Mouse (Mus musculus): ENCODE measurements at regions not wholly inside any gene's neighbourhood (a gene's known extent, or its start where the extent isn't known, plus 50 kb on each side); places are given as distances from the start of the nearest gene placed in this dataset.
"Not testable (repeated sequence)": the region's sequence is repeated elsewhere in the genome, so short reads cannot be mapped to it uniquely, and the experiment has no call there.

GRCm38 (mm10) chr15:8783036-8783435, 72.5 kb upstream of the Slc1a3 start:
- Histone ChIP-seq H3K27me3 (replicated peaks) (no peaks in the 10 kb centered on the region), H3K4me1 (no peaks in the 10 kb centered on the region), H3K4me2 (no peak overlapping the region), H3K27ac (no peak overlapping the region), H3K9me3 (replicated peaks) (no peaks in the 10 kb centered on the region), H3K36me3 (no peaks in the 10 kb centered on the region), H3K4me3 (no peak overlapping the region), H3K9ac (no peak overlapping the region)
- ATAC-seq: no peak
- WGBS (ENCODE audit: insufficient replicate concordance): 40% methylated on average over 1 of the region's 1 CpGs

GRCm38 (mm10) chr15:8782131-8782507, 71.6 kb upstream of the Slc1a3 start:
- no peak overlapping the region for H3K27ac ChIP-seq
- no peaks in the 10 kb centered on the region for H3K4me1 ChIP-seq
- H3K4me2 ChIP-seq: no peak overlapping the region
- no peaks in the 10 kb centered on the region for H3K36me3 ChIP-seq
- H3K27me3 ChIP-seq (replicated peaks): no peaks in the 10 kb centered on the region
- WGBS (ENCODE audit: insufficient replicate concordance): 73% methylated on average over 10 of the region's 10 CpGs
- H3K9ac ChIP-seq: no peak overlapping the region
- no peaks in the 10 kb centered on the region for H3K9me3 ChIP-seq (replicated peaks)
- ATAC-seq: no peak
- no peak overlapping the region for H3K4me3 ChIP-seq

- WGBS (ENCODE audit: insufficient replicate concordance): 82% methylated on average over 28 of the region's 28 CpGs
- H3K9ac ChIP-seq: no peak overlapping the region
- no peak overlapping the region for H3K27ac ChIP-seq
- no peak overlapping the region for H3K4me2 ChIP-seq
- H3K4me1 ChIP-seq: no peaks in the 10 kb centered on the region
- no peaks in the 10 kb centered on the region for H3K9me3 ChIP-seq (replicated peaks)
- no peak for ATAC-seq
- no peaks in the 10 kb centered on the region for H3K27me3 ChIP-seq (replicated peaks)
- no peaks in the 10 kb centered on the region for H3K36me3 ChIP-seq
- H3K4me3 ChIP-seq: no peak overlapping the region
Measured at GRCm38 (mm10) chr15:8781159-8782130, 70.9 kb upstream of the Slc1a3 start.

GRCm38 (mm10) chr15:8780371-8780866, 69.9 kb upstream of the Slc1a3 start:
- Histone ChIP-seq H3K4me1 (no peaks in the 10 kb centered on the region), H3K4me3 (no peak overlapping the region), H3K27me3 (replicated peaks) (no peaks in the 10 kb centered on the region), H3K9me3 (replicated peaks) (no peaks in the 10 kb centered on the region), H3K4me2 (no peak overlapping the region), H3K36me3 (no peaks in the 10 kb centered on the region), H3K27ac (no peak overlapping the region), H3K9ac (no peak overlapping the region)
- no peak for ATAC-seq
- WGBS (ENCODE audit: insufficient replicate concordance): 75% methylated on average over 5 of the region's 5 CpGs

- no peaks in the 10 kb centered on the region for H3K36me3 ChIP-seq
- 0 out of 2 replicates have a peak overlapping the region, but pooled peaks have one; percentile 29 for H3K9ac ChIP-seq
- H3K27me3 ChIP-seq (replicated peaks): no peaks in the 10 kb centered on the region
- no peaks in the 10 kb centered on the region for H3K9me3 ChIP-seq (replicated peaks)
- ATAC-seq: peak; percentile 83
- H3K4me1 ChIP-seq: peaks cover 66% of the 10 kb centered on the region
- WGBS (ENCODE audit: insufficient replicate concordance): 48% methylated on average over 16 of the region's 16 CpGs
- no peak overlapping the region for H3K4me3 ChIP-seq
- H3K4me2 ChIP-seq: peak overlapping the region; percentile 45
- peak overlapping the region; percentile 76 for H3K27ac ChIP-seq
Measured at GRCm38 (mm10) chr15:8767624-8768571, 57.3 kb upstream of the Slc1a3 start.

- not testable (repeated sequence) for H3K4me3 ChIP-seq; ATAC-seq; H3K9me3 ChIP-seq (replicated peaks); H3K9ac ChIP-seq; H3K27me3 ChIP-seq (replicated peaks); H3K36me3 ChIP-seq
- Histone ChIP-seq H3K27ac (peak overlapping the region; percentile 75), H3K4me2 (0 out of 2 replicates have a peak overlapping the region, but pooled peaks have one; percentile 2), H3K4me1 (peaks cover 81% of the 10 kb centered on the region)
Measured at GRCm38 (mm10) chr15:8766208-8766607, 55.6 kb upstream of the Slc1a3 start.

GRCm38 (mm10) chr15:8761741-8762271, 51.2 kb upstream of the Slc1a3 start:
- Histone ChIP-seq H3K27me3 (replicated peaks) (no peaks in the 10 kb centered on the region), H3K4me1 (peaks cover 65% of the 10 kb centered on the region), H3K36me3 (no peaks in the 10 kb centered on the region), H3K9ac (peak overlapping the region; percentile 33; the same call in 1 of the 2 replicates), H3K4me2 (peak overlapping the region; percentile 51), H3K9me3 (replicated peaks) (no peaks in the 10 kb centered on the region), H3K27ac (peak overlapping the region; percentile 88), H3K4me3 (0 out of 2 replicates have a peak overlapping the region, but pooled peaks have one; percentile 10)
- ATAC-seq: peak; percentile 86
- 8% methylated on average over 9 of the region's 9 CpGs for WGBS (ENCODE audit: insufficient replicate concordance)

GRCm38 (mm10) chr15:8761132-8761531, 50.6 kb upstream of the Slc1a3 start:
- peaks cover 60% of the 10 kb centered on the region for H3K4me1 ChIP-seq
- H3K27ac ChIP-seq: peak overlapping the region; percentile 88
- no peaks in the 10 kb centered on the region for H3K27me3 ChIP-seq (replicated peaks)
- H3K9ac ChIP-seq: 0 out of 2 replicates have a peak overlapping the region, but pooled peaks have one; percentile 4
- no peak overlapping the region for H3K4me3 ChIP-seq
- ATAC-seq: peak; percentile 98
- no peaks in the 10 kb centered on the region for H3K36me3 ChIP-seq
- WGBS (ENCODE audit: insufficient replicate concordance): 9% methylated on average over 5 of the region's 5 CpGs
- H3K9me3 ChIP-seq (replicated peaks): no peaks in the 10 kb centered on the region
- H3K4me2 ChIP-seq: peak overlapping the region; percentile 51

Data from liver, embryonic 12.5 days (tissue).